Mouse (Mus musculus) neural tube, embryonic 13.5 days (tissue): ENCODE results near the gene Wars. TPM values are rescaled to one million over a fixed set of nuclear protein-coding genes. Genes with fewer than 3 reads are reported as not detected.
A peak's percentile ranks its signal among the peaks of the same experiment; 100 is the strongest.

Experiments
- ATAC-seq: fragments of 200-750 bp; cut with Nextera tagmentation; 2 replicates; pipeline ENCODE4 v1.8.0; 2017; ENCODE audit warnings: low read depth, mild to moderate bottlenecking, moderate TSS enrichment, moderate library complexity
- H3K27ac ChIP-seq: fragments of 300-500 bp; sonication (generic); replicated peaks from 2 replicates; pipeline ENCODE4 v1.5.1; 2015; ENCODE audit warnings: moderate library complexity, mild to moderate bottlenecking, inconsistent platforms
- H3K27me3 ChIP-seq: fragments of 300-500 bp; sonication (generic); 2 replicates; pipeline ENCODE4 v1.6.1; 2015; ENCODE audit warnings: mild to moderate bottlenecking, inconsistent platforms
- H3K36me3 ChIP-seq: fragments of 300-500 bp; sonication (generic); 2 replicates; pipeline ENCODE4 v1.6.1; 2015; ENCODE audit warnings: mild to moderate bottlenecking, inconsistent platforms
- H3K4me1 ChIP-seq: fragments of 300-500 bp; sonication (generic); replicated peaks from 2 replicates; pipeline ENCODE4 v1.6.1; 2015; ENCODE audit warnings: inconsistent platforms
- H3K4me2 ChIP-seq: fragments of 300-500 bp; sonication (generic); 2 replicates; pipeline ENCODE4 v1.6.1; 2015; ENCODE audit warnings: inconsistent platforms, mild to moderate bottlenecking, moderate library complexity
- H3K4me3 ChIP-seq: fragments of 300-500 bp; sonication (generic); 2 replicates; pipeline ENCODE4 v1.5.1; 2015; ENCODE audit warnings: mild to moderate bottlenecking, inconsistent platforms
- H3K9ac ChIP-seq: fragments of 300-500 bp; sonication (generic); 2 replicates; pipeline ENCODE4 v1.6.1; 2015; ENCODE audit warnings: moderate library complexity, mild to moderate bottlenecking, inconsistent platforms
- H3K9me3 ChIP-seq: fragments of 300-500 bp; sonication (generic); 2 replicates; pipeline ENCODE4 v1.6.1; 2016; ENCODE audit warnings: inconsistent platforms
- WGBS: fragments of 180-500 bp; shearing (Covaris S2); methylation state at CpG from one replicate; pipeline ENCODE4 v1.1.7; 2015; 5-methylcytosine and 5-hydroxymethylcytosine counted together
- polyA plus RNA-seq: library from polyadenylated mRNA; unstranded; fragments of >200 nt; fragmentation: Nextera tagmentation; extraction: Ambion mirVana; gene quantifications from 2 replicates; pipeline ENCODE4 v1.2.1, GENCODE M21; 2015

The Wars gene
- polyA plus RNA-seq, 1 experiment from 2014 or later = 108 TPM

DNA sequence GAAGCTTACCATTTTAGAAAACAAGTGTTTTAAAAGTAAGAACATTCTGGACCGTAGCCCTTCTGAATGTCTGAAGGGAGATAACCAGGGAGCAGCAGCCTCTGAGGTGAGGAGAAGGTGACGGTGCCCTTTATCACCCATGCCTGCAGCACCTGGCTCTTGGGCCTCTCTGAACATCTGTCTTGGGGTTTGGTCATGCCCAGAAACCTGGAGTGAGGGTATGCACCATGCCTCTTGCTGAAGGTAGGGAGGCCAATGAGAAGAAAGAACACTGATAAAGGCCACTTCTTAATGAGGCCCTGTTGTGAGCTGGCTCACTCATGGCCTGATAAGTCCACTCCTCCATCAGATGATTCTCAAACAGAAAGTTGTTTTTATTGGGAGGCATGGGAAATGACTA is 34.3 kb upstream of the Wars start:
- H3K4me2 ChIP-seq = no peak overlapping the region
- ATAC-seq = no peak
- H3K9me3 ChIP-seq = no peaks in the 10 kb centered on the region
- H3K9ac ChIP-seq = no peak overlapping the region
- no peaks in the 10 kb centered on the region for H3K27me3 ChIP-seq
- H3K36me3 ChIP-seq = no peaks in the 10 kb centered on the region
- H3K4me3 ChIP-seq = no peak overlapping the region
- 67% methylated on average over 2 of the region's 2 CpGs for WGBS
- peaks cover 53% of the 10 kb centered on the region for H3K4me1 ChIP-seq
- peak overlapping the region; percentile 67 for H3K27ac ChIP-seq

GRCm38 (mm10) chr12:108926606-108927111 is 32.7 kb upstream of the Wars start:
- ATAC-seq = no peak
- WGBS = 35% methylated on average over 9 of the region's 11 CpGs

DNA sequence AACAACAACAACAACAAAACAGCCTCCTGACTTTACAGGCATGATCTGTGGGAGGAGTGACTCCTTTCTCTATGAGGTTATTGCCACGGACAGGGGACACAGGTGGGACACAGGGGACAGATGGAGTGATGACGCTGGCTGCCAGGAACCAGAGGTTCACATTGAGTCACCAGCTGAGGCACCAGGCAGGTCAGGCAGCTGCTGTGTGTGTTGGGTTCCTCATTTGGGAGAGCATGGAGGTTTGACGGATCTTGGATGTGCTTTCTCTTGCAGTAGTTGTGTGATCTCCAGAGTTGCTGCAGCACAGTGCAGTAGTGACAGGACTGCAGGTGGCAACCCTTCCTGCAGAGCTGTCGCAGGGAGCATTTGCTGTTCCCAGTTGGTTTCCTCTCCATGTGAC is 24.8 kb upstream of the Wars start:
- H3K9me3 ChIP-seq = no peaks in the 10 kb centered on the region
- no peaks in the 10 kb centered on the region for H3K36me3 ChIP-seq
- no peak overlapping the region; the same call in 1 of the 2 replicates for H3K9ac ChIP-seq
- no peak overlapping the region for H3K4me2 ChIP-seq
- WGBS = 39% methylated on average over 4 of the region's 4 CpGs
- ATAC-seq = no peak
- H3K27ac ChIP-seq = no peak overlapping the region
- peaks cover 57% of the 10 kb centered on the region for H3K4me1 ChIP-seq
- no peaks in the 10 kb centered on the region for H3K27me3 ChIP-seq
- no peak overlapping the region for H3K4me3 ChIP-seq

More at GRCm38 (mm10) chr12:108926606-108927111, 32.7 kb upstream of the Wars start:
- H3K9me3 ChIP-seq = no peaks in the 10 kb centered on the region
- H3K4me1 ChIP-seq = peaks cover 42% of the 10 kb centered on the region
- no peak overlapping the region for H3K9ac ChIP-seq
- no peaks in the 10 kb centered on the region for H3K27me3 ChIP-seq
- H3K27ac ChIP-seq = peak overlapping the region; percentile 65
- H3K4me2 ChIP-seq = no peak overlapping the region
- H3K4me3 ChIP-seq = no peak overlapping the region
- no peaks in the 10 kb centered on the region for H3K36me3 ChIP-seq

DNA sequence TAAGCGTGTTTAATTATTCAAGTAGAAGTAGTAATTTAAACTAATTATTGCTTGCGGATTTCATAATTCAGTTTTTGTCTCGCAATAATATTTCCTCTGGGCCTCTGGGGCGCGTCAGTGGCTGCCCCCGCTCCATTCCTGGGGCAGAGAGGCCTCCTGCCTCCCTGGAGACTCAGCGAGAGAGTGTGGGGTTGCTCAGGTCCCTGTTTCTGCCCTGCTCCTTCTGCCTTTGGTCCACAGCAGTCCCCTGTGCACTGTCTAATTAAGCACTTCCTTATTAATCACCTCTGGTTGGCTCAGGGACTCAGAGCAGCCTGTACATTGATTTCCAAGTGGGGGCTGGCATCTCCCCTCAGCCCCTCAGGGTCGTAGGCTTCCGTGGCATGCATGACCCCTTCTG is 23.5 kb upstream of the Wars start:
- peaks cover 70% of the 10 kb centered on the region for H3K4me1 ChIP-seq
- no peak overlapping the region for H3K4me3 ChIP-seq
- peak overlapping the region; percentile 34 for H3K27ac ChIP-seq
- H3K27me3 ChIP-seq = no peaks in the 10 kb centered on the region
- ATAC-seq = no peak
- H3K9me3 ChIP-seq = no peaks in the 10 kb centered on the region
- no peak overlapping the region for H3K9ac ChIP-seq
- no peak overlapping the region for H3K4me2 ChIP-seq
- no peaks in the 10 kb centered on the region for H3K36me3 ChIP-seq
- WGBS = 38% methylated on average over 9 of the region's 9 CpGs

DNA sequence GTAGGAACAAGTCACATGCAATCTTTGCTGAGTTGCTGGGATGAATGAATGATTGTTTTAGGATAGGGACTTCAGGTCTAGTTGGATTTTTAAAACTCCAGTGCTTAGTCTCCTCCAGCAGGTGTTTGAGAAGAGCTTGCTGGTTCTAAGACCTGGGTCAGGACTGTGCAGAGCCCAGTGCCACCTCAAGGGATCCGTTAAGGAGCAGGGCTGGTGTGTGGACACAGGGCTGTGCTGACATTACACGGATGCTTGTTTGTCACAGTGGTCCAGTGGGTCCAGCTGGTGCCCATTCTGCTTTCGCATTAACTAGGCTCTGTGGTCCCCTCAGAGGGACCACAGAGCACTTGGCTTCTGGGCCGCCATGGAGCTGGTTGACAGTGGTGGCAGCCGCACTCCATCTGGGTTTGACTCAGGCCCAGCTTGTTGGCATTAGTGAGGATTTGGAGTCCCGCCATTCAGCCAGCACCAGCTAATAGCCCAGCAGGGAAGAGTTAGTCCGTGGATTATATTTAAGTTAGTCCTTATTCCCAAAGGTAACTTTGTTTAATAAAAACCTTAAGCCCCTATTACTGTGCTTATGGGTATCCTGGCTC is 22.6 kb upstream of the Wars start:
- Histone ChIP-seq H3K4me2 (no peak overlapping the region), H3K9me3 (no peaks in the 10 kb centered on the region), H3K4me3 (no peak overlapping the region), H3K27ac (peak overlapping the region; percentile 56), H3K36me3 (no peaks in the 10 kb centered on the region), H3K4me1 (peaks cover 79% of the 10 kb centered on the region), H3K27me3 (no peaks in the 10 kb centered on the region), H3K9ac (no peak overlapping the region; the same call in 1 of the 2 replicates)
- ATAC-seq = no peak
- WGBS = 36% methylated on average over 7 of the region's 7 CpGs

- 0 out of 2 replicates have a peak overlapping the region, but pooled peaks have one; percentile 41 for H3K9ac ChIP-seq
- 10% methylated on average over 6 of the region's 6 CpGs for WGBS
- H3K9me3 ChIP-seq = no peaks in the 10 kb centered on the region
- H3K27ac ChIP-seq = peak overlapping the region; percentile 56
- no peaks in the 10 kb centered on the region for H3K36me3 ChIP-seq
- ATAC-seq = peak; percentile 62
- no peak overlapping the region for H3K4me3 ChIP-seq
- peaks cover 86% of the 10 kb centered on the region for H3K4me1 ChIP-seq
- H3K4me2 ChIP-seq = peak overlapping the region; percentile 16; the same call in 1 of the 2 replicates
- H3K27me3 ChIP-seq = no peaks in the 10 kb centered on the region
Observed at GRCm38 (mm10) chr12:108915893-108916292, 21.9 kb upstream of the Wars start.

- 16% methylated on average over 12 of the region's 12 CpGs for WGBS
- no peaks in the 10 kb centered on the region for H3K36me3 ChIP-seq
- no peak overlapping the region for H3K4me2 ChIP-seq
- no peaks in the 10 kb centered on the region for H3K9me3 ChIP-seq
- no peaks in the 10 kb centered on the region for H3K27me3 ChIP-seq
- H3K4me1 ChIP-seq = peaks cover 97% of the 10 kb centered on the region
- H3K27ac ChIP-seq = peak overlapping the region; percentile 81
- no peak overlapping the region for H3K4me3 ChIP-seq
- ATAC-seq = 0 out of 2 replicates have a peak, but pooled peaks have one; percentile 27
- peak overlapping the region; percentile 39; the same call in 1 of the 2 replicates for H3K9ac ChIP-seq
Observed at GRCm38 (mm10) chr12:108914709-108915340, 20.9 kb upstream of the Wars start.

GRCm38 (mm10) chr12:108914198-108914597 is 20.2 kb upstream of the Wars start:
- ATAC-seq = 0 out of 2 replicates have a peak, but pooled peaks have one; percentile 4
- Histone ChIP-seq H3K4me2 (no peak overlapping the region), H3K27ac (peak overlapping the region; percentile 81), H3K4me1 (peaks cover 98% of the 10 kb centered on the region), H3K27me3 (no peaks in the 10 kb centered on the region), H3K9me3 (no peaks in the 10 kb centered on the region), H3K4me3 (no peak overlapping the region), H3K36me3 (no peaks in the 10 kb centered on the region), H3K9ac (peak overlapping the region; percentile 39; the same call in 1 of the 2 replicates)
- 47% methylated on average over 3 of the region's 3 CpGs for WGBS

GRCm38 (mm10) chr12:108912442-108912841 is 18.5 kb upstream of the Wars start:
- no peak overlapping the region for H3K4me2 ChIP-seq
- no peak for ATAC-seq
- H3K4me1 ChIP-seq = peaks cover 96% of the 10 kb centered on the region

DNA sequence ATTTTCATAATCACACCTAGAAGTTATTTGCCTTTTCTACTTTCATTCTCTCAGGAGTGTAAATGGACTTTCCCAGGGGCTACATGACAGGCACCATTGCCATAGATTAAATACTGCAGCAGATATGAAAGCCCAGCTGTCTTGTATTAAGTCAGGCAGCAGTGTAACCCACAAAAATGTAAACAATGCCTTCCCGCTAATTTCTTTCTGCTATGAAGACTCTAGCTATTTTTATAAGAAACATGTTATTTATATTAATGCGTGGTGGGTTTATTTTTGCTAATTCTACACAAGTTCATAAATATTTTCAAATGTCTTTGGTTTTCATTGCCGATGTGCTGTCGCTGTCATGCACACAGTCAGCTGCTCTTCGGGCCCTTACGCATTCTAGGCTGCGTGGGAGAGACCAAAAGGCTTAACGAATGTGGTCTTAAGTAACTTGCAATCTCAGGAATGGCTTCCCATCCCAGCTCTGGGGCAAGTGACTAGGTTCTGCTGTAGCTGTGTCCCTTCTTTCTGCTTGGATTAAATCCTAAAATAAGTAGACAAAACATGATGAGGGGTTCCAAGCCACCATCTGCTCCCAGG is 16.0 kb upstream of the Wars start:
- peak overlapping the region; percentile 49; the same call in 1 of the 2 replicates for H3K9ac ChIP-seq
- 81% methylated on average over 8 of the region's 8 CpGs for WGBS
- no peaks in the 10 kb centered on the region for H3K36me3 ChIP-seq
- peaks cover 96% of the 10 kb centered on the region for H3K4me1 ChIP-seq
- no peaks in the 10 kb centered on the region for H3K9me3 ChIP-seq
- H3K4me3 ChIP-seq = no peak overlapping the region
- ATAC-seq = no peak
- H3K27ac ChIP-seq = peak overlapping the region; percentile 70
- no peaks in the 10 kb centered on the region for H3K27me3 ChIP-seq
- H3K4me2 ChIP-seq = no peak overlapping the region

More at GRCm38 (mm10) chr12:108912442-108912841, 18.5 kb upstream of the Wars start:
- H3K4me3 ChIP-seq = no peak overlapping the region
- no peak overlapping the region for H3K9ac ChIP-seq
- WGBS = 89% methylated on average over 2 of the region's 2 CpGs
- no peaks in the 10 kb centered on the region for H3K27me3 ChIP-seq
- no peak overlapping the region for H3K27ac ChIP-seq
- H3K36me3 ChIP-seq = no peaks in the 10 kb centered on the region
- H3K9me3 ChIP-seq = no peaks in the 10 kb centered on the region

DNA sequence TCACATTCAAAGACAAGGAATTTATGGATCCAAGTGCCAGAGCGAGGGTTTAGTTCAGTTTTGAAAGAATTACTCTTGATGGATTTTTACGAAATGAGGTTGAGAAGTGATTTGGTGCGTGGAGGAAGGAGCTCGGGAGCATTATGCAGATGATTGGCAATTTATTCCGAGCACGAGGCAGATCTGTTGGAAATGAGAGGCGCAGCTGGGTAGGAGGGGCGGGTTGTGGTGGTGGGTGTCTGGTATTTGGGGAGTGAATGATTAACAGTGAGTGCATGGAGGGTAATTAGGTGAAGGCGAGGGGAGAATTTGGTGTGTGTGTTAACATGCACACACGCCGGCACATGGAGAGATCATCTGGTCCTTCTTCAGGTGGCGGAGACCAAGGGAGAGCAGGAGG is 12.4 kb upstream of the Wars start:
- H3K36me3 ChIP-seq = no peaks in the 10 kb centered on the region
- H3K4me3 ChIP-seq = no peak overlapping the region
- no peaks in the 10 kb centered on the region for H3K27me3 ChIP-seq
- ATAC-seq = no peak; the same call in 1 of the 2 replicates
- peak overlapping the region; percentile 74 for H3K27ac ChIP-seq
- 28% methylated on average over 12 of the region's 12 CpGs for WGBS
- peaks cover 81% of the 10 kb centered on the region for H3K4me1 ChIP-seq
- no peaks in the 10 kb centered on the region for H3K9me3 ChIP-seq
- H3K4me2 ChIP-seq = 0 out of 2 replicates have a peak overlapping the region, but pooled peaks have one; percentile 4
- 0 out of 2 replicates have a peak overlapping the region, but pooled peaks have one; percentile 6 for H3K9ac ChIP-seq
